Mouse (Mus musculus) adrenal gland, postnatal 36 days (tissue): ENCODE measurements around the gene Plch1. TPM values are rescaled to one million over a fixed set of nuclear protein-coding genes. Genes with fewer than 3 reads are reported as not detected.

Experiments used
- DNase-seq, 2 experiments: peaks; one replicate each; pipeline ENCODE4 v3.0.0; 2021; ENCODE audit warnings: mixed read lengths in 1 of 2
- total RNA-seq, 2 experiments: library from RNA; stranded (reverse); gene quantifications; 2 replicates each; pipeline ENCODE4 v1.2.3; 2021

Plch1 gene
- total RNA-seq, 2 experiments from 2014 or later = 0.16 to 0.23 TPM

DNA sequence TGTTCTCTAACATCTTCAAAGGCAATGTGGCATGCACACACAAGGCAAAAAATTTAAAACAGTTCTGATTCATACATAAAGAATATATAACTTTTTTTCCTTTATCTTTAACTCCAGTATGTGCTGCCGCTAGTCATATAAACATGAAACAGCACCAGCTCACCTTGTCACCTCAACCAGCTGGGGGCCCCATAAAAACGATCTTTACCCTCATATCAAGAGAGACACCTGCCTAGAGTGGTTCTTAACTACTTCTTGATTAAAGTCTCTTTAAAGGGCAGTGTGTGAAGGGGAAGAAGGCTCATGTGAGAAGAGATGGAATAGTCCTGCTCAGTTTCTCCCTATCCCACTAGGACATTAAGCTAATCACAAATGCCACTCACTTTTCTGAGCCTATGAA lies 205.6 kb downstream of the Plch1 start:
- DNase-seq = no peak

DNA sequence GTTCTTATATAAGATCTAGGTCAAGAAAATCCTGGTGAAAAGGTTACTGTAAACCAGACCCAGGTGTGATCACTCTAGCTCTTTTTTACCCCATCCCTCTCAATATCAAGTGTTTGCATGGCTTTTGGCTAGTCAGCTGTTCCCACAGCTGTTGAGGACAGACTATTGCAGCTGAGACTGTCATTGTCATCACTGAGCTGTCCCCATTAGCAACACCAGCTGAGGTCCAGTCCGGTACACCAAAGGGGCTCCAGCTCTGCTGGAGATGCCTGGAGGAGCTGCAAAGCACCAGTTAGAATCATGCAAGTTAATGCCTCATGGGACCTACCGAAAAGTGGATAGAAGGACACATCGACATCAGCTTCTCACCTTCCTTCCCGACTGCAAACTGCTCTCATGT lies 206.5 kb downstream of the Plch1 start:
- DNase-seq = no peak

DNA sequence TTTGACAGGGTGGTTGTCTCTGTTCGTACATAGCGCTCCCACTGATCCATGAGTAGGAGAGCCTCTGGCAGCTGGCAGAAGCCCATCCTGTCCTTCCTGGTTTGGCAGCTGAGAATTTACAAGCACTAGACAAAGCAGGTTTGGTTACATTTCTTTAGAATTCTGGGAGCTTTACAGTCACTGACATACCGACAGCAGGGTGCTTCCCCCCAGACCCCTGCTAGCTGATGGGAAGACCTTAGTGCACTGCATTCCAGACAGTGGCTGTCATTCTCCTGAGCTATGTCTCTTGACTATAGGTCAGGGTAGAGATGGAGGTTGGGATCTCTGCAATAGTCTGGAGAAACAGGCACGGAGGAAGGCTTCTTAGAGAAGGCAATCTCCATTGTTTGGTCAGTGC lies 230.5 kb downstream of the Plch1 start:
- no peak for DNase-seq

DNA sequence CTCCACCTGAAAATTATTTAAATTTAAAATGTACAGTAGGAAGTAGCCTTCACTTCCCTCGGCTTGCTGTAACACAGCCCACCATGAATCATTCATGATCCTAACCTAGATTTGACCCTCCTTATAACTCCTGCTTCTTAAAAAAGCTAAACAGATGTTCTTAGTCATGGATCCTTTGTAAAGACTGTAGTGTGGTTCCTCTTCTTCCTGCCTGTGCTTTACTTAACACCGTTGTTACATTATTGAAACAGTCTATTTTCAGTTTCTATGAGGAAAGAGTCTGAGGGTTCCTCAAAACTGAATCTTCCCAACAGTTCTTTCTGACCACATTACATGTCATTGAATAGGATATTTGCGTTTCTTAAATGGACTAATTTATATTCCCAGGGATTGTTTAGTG lies 234.0 kb downstream of the Plch1 start:
- DNase-seq = no peak

DNA sequence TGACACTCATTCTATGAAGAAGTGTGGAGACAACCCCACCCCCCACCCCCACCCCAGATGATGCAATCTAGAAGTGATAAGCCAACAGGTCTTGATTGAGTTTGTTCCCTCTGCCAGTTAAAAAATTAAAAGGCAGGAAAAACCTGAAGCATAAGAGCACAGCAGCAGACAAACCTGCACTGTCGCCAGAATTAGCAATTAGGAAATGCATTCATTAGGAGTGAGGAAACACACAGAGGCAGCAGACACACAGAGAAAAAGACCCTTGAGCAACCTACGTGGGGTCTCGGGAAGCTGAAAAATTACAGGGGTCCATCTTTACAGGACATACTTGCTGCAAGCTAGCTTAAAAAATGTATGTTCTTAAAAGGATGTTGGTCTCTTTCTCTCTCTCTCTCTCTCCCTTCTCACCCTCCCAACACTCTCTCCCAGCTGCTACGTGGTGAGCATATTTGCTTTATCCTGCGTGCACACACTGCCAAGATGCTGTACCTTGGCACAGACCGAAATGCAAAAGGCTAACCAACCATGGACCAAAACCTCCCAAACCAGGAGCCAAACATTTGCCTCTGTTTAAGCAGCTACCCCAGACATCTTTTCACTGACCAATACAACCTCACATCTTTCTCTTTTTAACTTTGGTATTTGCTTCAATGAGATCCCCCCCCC lies 234.6 kb downstream of the Plch1 start:
- DNase-seq = no peak

Other genes with a start within 250 kb of the Plch1 start
- gene E130311K13Rik, start 30.0 kb upstream of the Plch1 start, total RNA-seq = 10 to 100 TPM in 1 of 2 experiments, 1 to 10 TPM in 1; 8.3 to 14.1 TPM
- gene Slc33a1, start 65.3 kb upstream of the Plch1 start, total RNA-seq = 10 to 100 TPM; 30.8 to 48.3 TPM
- gene Gmps, start 76.6 kb upstream of the Plch1 start, total RNA-seq = 10 to 100 TPM; 24.4 to 25.0 TPM
- gene Vmn2r1, start 182.1 kb upstream of the Plch1 start, total RNA-seq = under 1 TPM; 0.10 to 0.33 TPM
- not detected for gene Vmn2r2, start 242.5 kb upstream of the Plch1 start, total RNA-seq